Mouse (Mus musculus) stomach, postnatal 0 days (tissue): Measurements from ENCODE around the gene Tas2r126.

ENCODE experiments used
- CTCF ChIP-seq: IDR thresholded peaks from 2 replicates; pipeline ENCODE4 v1.5.1; 2016; ENCODE audit warnings: antibody characterized with exemption, low read depth, mild to moderate bottlenecking, moderate library complexity
- EP300 ChIP-seq: optimal IDR thresholded peaks from 2 replicates; pipeline ENCODE3; 2016; ENCODE audit warnings: antibody characterized with exemption

GRCm38 (mm10) chr6:42484633-42485032 is 50.3 kb downstream of the Tas2r126 start:
- TF ChIP-seq CTCF (no peak), EP300 (no peak)
